Mouse (Mus musculus): ENCODE results near the gene Try5.
"Not testable (repeated sequence)": the region's sequence is repeated elsewhere in the genome, so short reads cannot be mapped to it uniquely, and the experiment has no call there.

Try5 gene

GRCm38 (mm10) chr6:41316741-41317140 lies at the start of gene Try5:
Gene Try5, minus strand, starts transcription at chr6:41316841.
- not testable (repeated sequence) for DNase-seq

DNA sequence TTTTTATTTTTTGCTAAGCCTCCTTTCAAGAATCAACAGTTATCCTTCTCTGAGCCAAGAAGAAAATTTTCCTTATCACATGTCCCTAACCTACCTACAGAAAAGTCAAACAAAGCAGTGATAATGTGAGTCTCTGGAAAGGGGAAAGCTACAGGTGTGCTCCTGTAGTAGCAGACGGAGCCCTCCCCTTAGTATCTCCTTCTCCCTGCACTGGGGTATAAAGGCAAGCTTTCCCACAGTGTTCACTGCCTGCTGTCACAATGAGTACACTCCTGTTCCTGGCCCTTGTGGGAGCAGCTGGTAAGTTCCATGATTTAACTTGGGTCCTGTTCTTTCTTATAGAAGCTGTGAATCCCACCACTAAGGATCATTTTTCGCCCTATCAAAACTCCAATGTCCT lies 37.3 kb upstream of the Try5 start, which contains the start of gene Try10:
Gene Try10, plus strand, starts transcription at position 174 of the 400 bp plus-strand sequence.
- DNase-seq, result no peak

- no peak for DNase-seq
Measured at GRCm38 (mm10) chr6:41301969-41302368, 14.7 kb downstream of the Try5 start, which contains the start of gene Try4. Gene Try4, plus strand, starts transcription at chr6:41302269.

DNA sequence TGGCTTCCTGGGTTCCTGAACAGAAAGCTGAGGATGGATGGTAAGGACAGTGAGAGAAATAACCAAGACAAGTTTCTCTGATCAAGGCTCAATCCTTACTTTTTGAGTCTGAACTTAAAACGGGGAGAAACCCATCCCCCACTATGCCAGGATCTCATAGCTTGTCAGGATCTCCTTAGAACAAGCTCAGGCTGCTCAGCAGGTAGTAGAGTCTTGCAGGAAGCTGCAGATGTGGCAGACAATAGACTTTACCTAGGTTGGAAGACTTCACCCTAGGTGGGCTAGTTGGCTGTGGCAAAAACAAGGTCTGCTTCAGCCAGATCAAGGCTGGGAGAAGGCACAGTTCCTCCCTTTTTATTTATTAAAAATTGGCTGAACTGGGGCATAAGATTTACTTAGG lies 18.4 kb downstream of the Try5 start:
- no peak for DNase-seq

DNA sequence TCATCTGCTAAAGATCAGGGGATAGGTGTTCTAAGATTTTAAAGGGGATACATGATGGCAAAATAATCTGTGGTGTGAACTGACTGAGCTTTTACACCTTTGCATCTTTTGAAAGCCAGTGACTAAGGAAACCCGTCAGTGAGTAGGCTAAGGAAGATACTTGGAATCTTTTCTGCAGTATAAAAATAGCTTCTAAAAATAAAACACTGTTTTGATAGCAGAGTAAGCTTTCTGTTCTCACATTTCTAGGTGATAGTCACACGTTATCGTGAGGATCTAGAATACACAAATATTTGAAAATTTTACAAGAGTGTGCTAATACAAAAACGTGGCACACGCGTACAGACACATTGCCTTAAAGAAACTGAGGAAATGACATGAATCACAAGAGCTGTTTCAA lies 50.5 kb downstream of the Try5 start:
- DNase-seq, result no peak

DNA sequence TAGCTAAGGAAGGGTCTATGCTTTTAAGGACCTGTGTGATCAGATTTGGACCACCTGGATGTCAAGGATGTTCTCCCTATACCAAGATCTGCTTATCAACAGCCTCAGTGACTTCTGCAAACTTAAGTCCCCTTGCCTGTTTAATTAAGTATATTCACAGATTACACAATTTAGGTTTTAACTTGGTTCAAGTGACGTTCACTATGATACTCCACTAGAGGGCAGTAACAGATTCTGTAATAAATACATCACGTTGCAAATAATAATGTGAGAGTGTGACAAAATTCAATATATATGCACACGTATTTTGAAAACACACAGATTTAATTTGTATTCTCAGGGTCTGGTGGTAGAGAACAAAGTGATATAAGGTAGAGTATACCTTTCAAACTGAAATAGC lies 53.8 kb downstream of the Try5 start:
- DNase-seq, result no peak

Measured in liver (tissue).